Mouse (Mus musculus): Measurements from ENCODE around the gene Nbr1.
A peak's percentile ranks its signal among the peaks of the same experiment; 100 is the strongest.

- peak; percentile 81 for TF ChIP-seq CTCF (conservative IDR thresholded peaks at IDR 0.05; ENCODE audit: insufficient read depth, insufficient read length, low read depth, low read length)
- no peak for TF ChIP-seq POLR2A (IDR thresholded peaks at IDR 0.05; ENCODE audit: low read depth, low read length)
Measured at GRCm38 (mm10) chr11:101589444-101589843, 37.5 kb downstream of the Nbr1 start.

Measured in kidney, adult 2 months (tissue).